Mouse (Mus musculus) megakaryocyte, embryonic 14.5 days (primary cell): ENCODE measurements around the gene Tmprss15. TPM values are rescaled to one million over a fixed set of nuclear protein-coding genes. Genes with fewer than 3 reads are reported as not detected.

ENCODE experiments used
- H3K27me3 ChIP-seq: replicated peaks from 2 replicates; pipeline ENCODE3; 2012; ENCODE audit warnings: inconsistent platforms
- H3K36me3 ChIP-seq: replicated peaks from 2 replicates; pipeline ENCODE3; 2012; ENCODE audit warnings: low read length, inconsistent platforms, mixed read lengths
- H3K4me1 ChIP-seq: 2 replicates; pipeline ENCODE4 v1.6.1; 2012; ENCODE audit warnings: inconsistent platforms
- H3K4me3 ChIP-seq: replicated peaks from 2 replicates; pipeline ENCODE3; 2012; ENCODE audit warnings: moderate library complexity, mild to moderate bottlenecking, inconsistent platforms
- H3K9me3 ChIP-seq: 2 replicates; pipeline ENCODE4 v1.6.1; 2012; ENCODE audit warnings: inconsistent platforms
- FLI1 ChIP-seq: IDR thresholded peaks from 2 replicates; pipeline ENCODE4 v1.6.1; 2012; ENCODE audit warnings: low read length, inconsistent platforms, mixed read lengths
- GATA1 ChIP-seq: IDR thresholded peaks from 3 replicates; pipeline ENCODE4 v1.6.1; 2012; ENCODE audit warnings: mixed read lengths, low read length, inconsistent platforms, borderline replicate concordance
- polyA plus RNA-seq: library from polyadenylated mRNA; stranded (reverse); fragments of >175 nt; gene quantifications from 2 replicates; pipeline ENCODE4 v1.2.3, GENCODE M21; 2012; ENCODE audit warnings: low replicate concordance; ENCODE audit not compliant: insufficient read depth

The Tmprss15 gene
- polyA plus RNA-seq, 1 experiment: not detected

- no peak overlapping the region for H3K4me3 ChIP-seq
- H3K36me3 ChIP-seq: no peaks in the 10 kb centered on the region
Measured at GRCm38 (mm10) chr16:79002812-79003211, 88.1 kb downstream of the Tmprss15 start.

GRCm38 (mm10) chr16:79001679-79002078 lies 89.2 kb downstream of the Tmprss15 start:
- no peaks in the 10 kb centered on the region for H3K4me1 ChIP-seq

More at GRCm38 (mm10) chr16:79002812-79003211, 88.1 kb downstream of the Tmprss15 start:
- no peaks in the 10 kb centered on the region for H3K4me1 ChIP-seq
- H3K9me3 ChIP-seq: peaks cover 3% of the 10 kb centered on the region; the same call in 1 of the 2 replicates
- no peaks in the 10 kb centered on the region for H3K27me3 ChIP-seq
- TF ChIP-seq FLI1: no peak
- TF ChIP-seq GATA1: no peak

GRCm38 (mm10) chr16:78976384-78976783 lies 114.5 kb downstream of the Tmprss15 start:
- no peak for TF ChIP-seq FLI1
- TF ChIP-seq GATA1: no peak
- H3K36me3 ChIP-seq: no peaks in the 10 kb centered on the region
- H3K4me3 ChIP-seq: no peak overlapping the region
- no peaks in the 10 kb centered on the region for H3K27me3 ChIP-seq
- no peaks in the 10 kb centered on the region for H3K4me1 ChIP-seq
- no peaks in the 10 kb centered on the region for H3K9me3 ChIP-seq

More at GRCm38 (mm10) chr16:79001679-79002078, 89.2 kb downstream of the Tmprss15 start:
- no peak overlapping the region for H3K4me3 ChIP-seq
- H3K9me3 ChIP-seq: peaks cover 3% of the 10 kb centered on the region; the same call in 1 of the 2 replicates
- H3K36me3 ChIP-seq: no peaks in the 10 kb centered on the region
- no peaks in the 10 kb centered on the region for H3K27me3 ChIP-seq
- TF ChIP-seq FLI1: no peak

GRCm38 (mm10) chr16:78974099-78974498 lies 116.8 kb downstream of the Tmprss15 start:
- no peaks in the 10 kb centered on the region for H3K9me3 ChIP-seq
- no peaks in the 10 kb centered on the region for H3K27me3 ChIP-seq
- H3K36me3 ChIP-seq: no peaks in the 10 kb centered on the region
- H3K4me1 ChIP-seq: no peaks in the 10 kb centered on the region
- no peak overlapping the region for H3K4me3 ChIP-seq
- no peak for TF ChIP-seq GATA1
- TF ChIP-seq FLI1: no peak

GRCm38 (mm10) chr16:78969091-78969731 lies 121.7 kb downstream of the Tmprss15 start:
- Histone ChIP-seq H3K27me3 (no peaks in the 10 kb centered on the region), H3K9me3 (no peaks in the 10 kb centered on the region), H3K4me1 (no peaks in the 10 kb centered on the region), H3K4me3 (no peak overlapping the region), H3K36me3 (no peaks in the 10 kb centered on the region)
- TF ChIP-seq GATA1: no peak
- no peak for TF ChIP-seq FLI1

- TF ChIP-seq FLI1 (no peak), GATA1 (no peak)
- no peak overlapping the region for H3K4me3 ChIP-seq
- no peaks in the 10 kb centered on the region for H3K36me3 ChIP-seq
- H3K27me3 ChIP-seq: no peaks in the 10 kb centered on the region
- H3K9me3 ChIP-seq: no peaks in the 10 kb centered on the region
- no peaks in the 10 kb centered on the region for H3K4me1 ChIP-seq
Measured at GRCm38 (mm10) chr16:78957434-78957833, 133.5 kb downstream of the Tmprss15 start.

- no peak for TF ChIP-seq FLI1
- TF ChIP-seq GATA1: no peak
- Histone ChIP-seq H3K9me3 (no peaks in the 10 kb centered on the region), H3K4me1 (no peaks in the 10 kb centered on the region), H3K36me3 (no peaks in the 10 kb centered on the region), H3K4me3 (no peak overlapping the region), H3K27me3 (no peaks in the 10 kb centered on the region)
Measured at GRCm38 (mm10) chr16:78950359-78950758, 140.5 kb downstream of the Tmprss15 start.

- H3K9me3 ChIP-seq: no peaks in the 10 kb centered on the region
- no peaks in the 10 kb centered on the region for H3K36me3 ChIP-seq
- no peaks in the 10 kb centered on the region for H3K4me1 ChIP-seq
- H3K27me3 ChIP-seq: no peaks in the 10 kb centered on the region
- TF ChIP-seq FLI1: no peak
- no peak for TF ChIP-seq GATA1
- H3K4me3 ChIP-seq: no peak overlapping the region
Measured at GRCm38 (mm10) chr16:78937755-78938154, 153.1 kb downstream of the Tmprss15 start.

- TF ChIP-seq FLI1 (no peak), GATA1 (no peak)
Measured at GRCm38 (mm10) chr16:78934298-78934697, 156.6 kb downstream of the Tmprss15 start.

GRCm38 (mm10) chr16:78931287-78932025 lies 159.4 kb downstream of the Tmprss15 start:
- no peak overlapping the region for H3K4me3 ChIP-seq
- TF ChIP-seq FLI1 (no peak), GATA1 (no peak)

More at GRCm38 (mm10) chr16:78934298-78934697, 156.6 kb downstream of the Tmprss15 start:
- Histone ChIP-seq H3K27me3 (peaks cover 10% of the 10 kb centered on the region), H3K4me1 (peaks cover 6% of the 10 kb centered on the region; the same call in 1 of the 2 replicates), H3K9me3 (peaks cover 9% of the 10 kb centered on the region; the same call in 1 of the 2 replicates), H3K4me3 (no peak overlapping the region), H3K36me3 (no peaks in the 10 kb centered on the region)

More at GRCm38 (mm10) chr16:78931287-78932025, 159.4 kb downstream of the Tmprss15 start:
- Histone ChIP-seq H3K9me3 (peaks cover 9% of the 10 kb centered on the region; the same call in 1 of the 2 replicates), H3K36me3 (no peaks in the 10 kb centered on the region), H3K27me3 (peaks cover 10% of the 10 kb centered on the region), H3K4me1 (peaks cover 6% of the 10 kb centered on the region; the same call in 1 of the 2 replicates)
